Mouse (Mus musculus): ENCODE data around the gene Amigo1. TPM values are rescaled to one million over a fixed set of nuclear protein-coding genes. Genes with fewer than 3 reads are reported as not detected.
A peak's percentile ranks its signal among the peaks of the same experiment; 100 is the strongest.

The Amigo1 gene
- polyA plus RNA-seq, 2 experiments = 0.45 to 0.56 TPM

- Histone ChIP-seq H3K36me3 (replicated peaks; ENCODE audit: control insufficient read depth, insufficient read depth, low read depth) (no peaks in the 10 kb centered on the region), H3K9me3 (ENCODE audit: control insufficient read depth, low read length) (no peaks in the 10 kb centered on the region), H3K4me3 (ENCODE audit: insufficient read depth in 1 of 2, low read depth in 2 of 2, low read length in 2 of 2) (no peak overlapping the region), H3K4me1 (replicated peaks; ENCODE audit: control insufficient read depth in 2 of 2, insufficient read depth in 2 of 2, low read length in 1 of 2) (peaks cover 9 to 11% of the 10 kb centered on the region in 2 experiments), H3K27me3 (ENCODE audit: control insufficient read depth, insufficient read depth, low read length) (no peaks in the 10 kb centered on the region), H3K9ac (replicated peaks) (no peak overlapping the region), H3K27ac (no peak overlapping the region), H3K4me2 (ENCODE audit: low read depth) (no peak overlapping the region)
- TF ChIP-seq EP300 (IDR thresholded peaks at IDR 0.05; ENCODE audit: low read depth) (no peak), CTCF (IDR thresholded peaks at IDR 0.05; ENCODE audit: low read depth) (no peak)
- ATAC-seq (ENCODE audit: insufficient read depth) = no peak
- DNase-seq (ENCODE audit: low read depth in 3 of 3, low spot score in 3 of 3) = no peak
Observed at GRCm38 (mm10) chr3:108202506-108202905, 16.4 kb downstream of the Amigo1 start.

GRCm38 (mm10) chr3:108203212-108203611 is 17.1 kb downstream of the Amigo1 start:
- ATAC-seq (ENCODE audit: insufficient read depth) (no peak), DNase-seq (ENCODE audit: low read depth in 3 of 3, low spot score in 3 of 3) (no peak)
- H3K36me3 ChIP-seq (replicated peaks; ENCODE audit: control insufficient read depth, insufficient read depth, low read depth) = no peaks in the 10 kb centered on the region
- no peak overlapping the region for H3K27ac ChIP-seq
- H3K27me3 ChIP-seq (ENCODE audit: control insufficient read depth, insufficient read depth, low read length) = no peaks in the 10 kb centered on the region
- WGBS (ENCODE audit: insufficient replicate concordance) = 85% methylated on average over 13 of the region's 13 CpGs
- TF ChIP-seq EP300 (IDR thresholded peaks at IDR 0.05; ENCODE audit: low read depth) = no peak
- no peak for TF ChIP-seq CTCF (IDR thresholded peaks at IDR 0.05; ENCODE audit: low read depth)
- peaks cover 9 to 11% of the 10 kb centered on the region in 2 experiments for H3K4me1 ChIP-seq (replicated peaks; ENCODE audit: control insufficient read depth in 2 of 2, insufficient read depth in 2 of 2, low read length in 1 of 2)
- no peaks in the 10 kb centered on the region for H3K9me3 ChIP-seq (ENCODE audit: control insufficient read depth, low read length)
- no peak overlapping the region for H3K4me2 ChIP-seq (ENCODE audit: low read depth)
- no peak overlapping the region for H3K9ac ChIP-seq (replicated peaks)
- H3K4me3 ChIP-seq (ENCODE audit: insufficient read depth in 1 of 2, low read depth in 2 of 2, low read length in 2 of 2) = no peak overlapping the region

- no peak overlapping the region for H3K9ac ChIP-seq (replicated peaks)
- no peak overlapping the region for H3K4me2 ChIP-seq (ENCODE audit: low read depth)
- peaks cover 9 to 11% of the 10 kb centered on the region in 2 experiments for H3K4me1 ChIP-seq (replicated peaks; ENCODE audit: control insufficient read depth in 2 of 2, insufficient read depth in 2 of 2, low read length in 1 of 2)
- DNase-seq (ENCODE audit: low read depth in 3 of 3, low spot score in 3 of 3) (peak; percentile 40 to 55 (median 49)), ATAC-seq (ENCODE audit: insufficient read depth) (no peak)
- no peaks in the 10 kb centered on the region for H3K27me3 ChIP-seq (ENCODE audit: control insufficient read depth, insufficient read depth, low read length)
- no peak overlapping the region for H3K27ac ChIP-seq
- no peaks in the 10 kb centered on the region for H3K9me3 ChIP-seq (ENCODE audit: control insufficient read depth, low read length)
- 68% methylated on average over 11 of the region's 11 CpGs for WGBS (ENCODE audit: insufficient replicate concordance)
- H3K36me3 ChIP-seq (replicated peaks; ENCODE audit: control insufficient read depth, insufficient read depth, low read depth) = no peaks in the 10 kb centered on the region
- TF ChIP-seq CTCF (IDR thresholded peaks at IDR 0.05; ENCODE audit: low read depth) (peak; percentile 95), EP300 (IDR thresholded peaks at IDR 0.05; ENCODE audit: low read depth) (no peak)
- no peak overlapping the region for H3K4me3 ChIP-seq (ENCODE audit: insufficient read depth in 1 of 2, low read depth in 2 of 2, low read length in 2 of 2)
Observed at GRCm38 (mm10) chr3:108203621-108204325, 17.6 kb downstream of the Amigo1 start.

- Histone ChIP-seq H3K9ac (replicated peaks) (no peak overlapping the region), H3K27ac (no peak overlapping the region), H3K4me2 (ENCODE audit: low read depth) (no peak overlapping the region), H3K9me3 (ENCODE audit: control insufficient read depth, low read length) (no peaks in the 10 kb centered on the region), H3K36me3 (replicated peaks; ENCODE audit: control insufficient read depth, insufficient read depth, low read depth) (no peaks in the 10 kb centered on the region), H3K4me3 (ENCODE audit: insufficient read depth in 1 of 2, low read depth in 2 of 2, low read length in 2 of 2) (no peak overlapping the region), H3K4me1 (replicated peaks; ENCODE audit: control insufficient read depth in 2 of 2, insufficient read depth in 2 of 2, low read length in 1 of 2) (peaks cover 12 to 15% of the 10 kb centered on the region in 2 experiments), H3K27me3 (ENCODE audit: control insufficient read depth, insufficient read depth, low read length) (no peaks in the 10 kb centered on the region)
- TF ChIP-seq EP300 (IDR thresholded peaks at IDR 0.05; ENCODE audit: low read depth) (no peak), CTCF (IDR thresholded peaks at IDR 0.05; ENCODE audit: low read depth) (no peak)
- DNase-seq (ENCODE audit: low read depth in 3 of 3, low spot score in 3 of 3) (no peak), ATAC-seq (ENCODE audit: insufficient read depth) (no peak)
- 75% methylated on average over 11 of the region's 11 CpGs for WGBS (ENCODE audit: insufficient replicate concordance)
Observed at GRCm38 (mm10) chr3:108204470-108204869, 18.3 kb downstream of the Amigo1 start.

DNA sequence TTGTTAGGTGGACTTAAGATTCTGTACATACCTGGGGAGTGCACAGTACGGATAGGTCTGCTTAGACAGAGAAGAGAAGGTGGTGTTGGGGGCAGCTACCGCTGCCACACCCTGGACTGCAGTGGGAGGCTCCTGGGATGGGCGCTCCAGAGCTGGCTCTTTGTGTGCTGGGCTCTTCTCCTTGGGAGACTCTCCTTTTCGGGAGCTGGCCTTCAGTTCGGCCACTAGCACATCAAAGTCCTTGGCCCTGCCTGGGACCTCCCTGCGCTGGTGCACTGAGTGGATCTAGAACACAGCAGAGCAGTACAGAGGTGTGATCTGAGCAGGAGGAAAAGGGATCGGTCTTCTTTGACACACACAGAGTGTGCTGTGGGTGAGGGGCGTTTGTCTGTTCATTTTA is 19.5 kb downstream of the Amigo1 start:
- DNase-seq (ENCODE audit: low read depth in 3 of 3, low spot score in 3 of 3) = no peak

More for the DNA sequence above, 19.5 kb downstream of the Amigo1 start:
- Histone ChIP-seq H3K27me3 (ENCODE audit: control insufficient read depth, insufficient read depth, low read length) (no peaks in the 10 kb centered on the region), H3K27ac (no peak overlapping the region), H3K4me3 (ENCODE audit: insufficient read depth in 1 of 2, low read depth in 2 of 2, low read length in 2 of 2) (no peak overlapping the region), H3K9ac (replicated peaks) (no peak overlapping the region), H3K9me3 (ENCODE audit: control insufficient read depth, low read length) (no peaks in the 10 kb centered on the region), H3K36me3 (replicated peaks; ENCODE audit: control insufficient read depth, insufficient read depth, low read depth) (no peaks in the 10 kb centered on the region), H3K4me1 (replicated peaks; ENCODE audit: control insufficient read depth in 2 of 2, insufficient read depth in 2 of 2, low read length in 1 of 2) (peaks cover 7 to 14% of the 10 kb centered on the region in 2 experiments; a peak in 3 of 4 replicates), H3K4me2 (ENCODE audit: low read depth) (no peak overlapping the region)
- ATAC-seq (ENCODE audit: insufficient read depth) = no peak
- WGBS (ENCODE audit: insufficient replicate concordance) = 84% methylated on average over 8 of the region's 8 CpGs
- TF ChIP-seq EP300 (IDR thresholded peaks at IDR 0.05; ENCODE audit: low read depth) = no peak
- TF ChIP-seq CTCF (IDR thresholded peaks at IDR 0.05; ENCODE audit: low read depth) = no peak
